Mouse (Mus musculus): ENCODE results near the gene Zfp189.

Gene Zfp189

GRCm38 (mm10) chr4:49536671-49537070 is 15.7 kb downstream of the Zfp189 start:
- DNase-seq (ENCODE audit: low read depth): no peak

GRCm38 (mm10) chr4:49539665-49540064 is 18.7 kb downstream of the Zfp189 start:
- DNase-seq (ENCODE audit: low read depth): no peak

GRCm38 (mm10) chr4:49540966-49541365 is 20.0 kb downstream of the Zfp189 start:
- no peak for DNase-seq (ENCODE audit: low read depth)

- no peak for DNase-seq (ENCODE audit: low read depth)
Measured at GRCm38 (mm10) chr4:49546026-49546425, 25.1 kb downstream of the Zfp189 start.

- no peak for DNase-seq (ENCODE audit: low read depth)
Measured at GRCm38 (mm10) chr4:49546873-49547543, 26.0 kb downstream of the Zfp189 start.

GRCm38 (mm10) chr4:49547544-49548219 is 26.7 kb downstream of the Zfp189 start:
- no peak for DNase-seq (ENCODE audit: low read depth)

- DNase-seq (ENCODE audit: low read depth): no peak
Measured at GRCm38 (mm10) chr4:49549383-49549782, 28.4 kb downstream of the Zfp189 start, which contains the start of gene Aldob. Gene Aldob (minus strand): TSS chr4:49549546.

GRCm38 (mm10) chr4:49553380-49553779 is 32.4 kb downstream of the Zfp189 start:
- DNase-seq (ENCODE audit: low read depth): no peak

- DNase-seq (ENCODE audit: low read depth): no peak
Measured at GRCm38 (mm10) chr4:49557375-49557774, 36.4 kb downstream of the Zfp189 start.

GRCm38 (mm10) chr4:49558181-49558580 is 37.2 kb downstream of the Zfp189 start:
- DNase-seq (ENCODE audit: low read depth): no peak

GRCm38 (mm10) chr4:49559915-49560772 is 39.2 kb downstream of the Zfp189 start:
- no peak for DNase-seq (ENCODE audit: low read depth)

GRCm38 (mm10) chr4:49567613-49568012 is 46.6 kb downstream of the Zfp189 start:
- DNase-seq (ENCODE audit: low read depth): peak; percentile 63

- no peak for DNase-seq (ENCODE audit: low read depth)
Measured at GRCm38 (mm10) chr4:49572194-49572593, 51.2 kb downstream of the Zfp189 start.

Data from c-Kit-positive CD71-negative TER-119-negative erythroid progenitor cells, embryonic 14.5 days (primary cell).